Mouse (Mus musculus) MEL (cell line): ENCODE measurements around the gene Olfr1225. TPM values are rescaled to one million over a fixed set of nuclear protein-coding genes. Genes with fewer than 3 reads are reported as not detected.
"Not testable (repeated sequence)": the region's sequence is repeated elsewhere in the genome, so short reads cannot be mapped to it uniquely, and the experiment has no call there.

Experiments used
- DNase-seq: peaks from one replicate; pipeline ENCODE4 v3.0.0; 2011; ENCODE audit warnings: low read depth, low spot score
- H3K27ac ChIP-seq: 2 replicates; pipeline ENCODE4 v1.5.1; 2012; ENCODE audit warnings: low read depth, mild to moderate bottlenecking, control low read depth, low read length, moderate library complexity; ENCODE audit not compliant: control insufficient read depth
- H3K27me3 ChIP-seq, 2 experiments: fragments of 150-350 bp in 1 of 2; sonication (generic) in 1 of 2; 2 replicates each; pipeline ENCODE4 v1.6.1; 2012; ENCODE audit warnings: low read length in 2 of 2, mild to moderate bottlenecking in 2 of 2, improper control_type of control experiment in 1 of 2, moderate library complexity in 1 of 2; ENCODE audit not compliant: insufficient read depth in 2 of 2, control insufficient read depth in 1 of 2
- H3K36me3 ChIP-seq, 2 experiments: 2 replicates each; pipeline ENCODE4 v1.6.1; 2012 to 2014; ENCODE audit warnings: low read length in 2 of 2, improper control_type of control experiment in 1 of 2, inconsistent platforms in 1 of 2, mild to moderate bottlenecking in 1 of 2; ENCODE audit not compliant: insufficient read depth in 2 of 2, control insufficient read depth in 1 of 2
- H3K4me1 ChIP-seq, 2 experiments: fragments of 150-350 bp in 1 of 2; sonication (generic) in 1 of 2; 2 replicates each; pipeline ENCODE4 v1.6.1; 2012; ENCODE audit warnings: low read length in 2 of 2, improper control_type of control experiment in 1 of 2, mild to moderate bottlenecking in 1 of 2; ENCODE audit not compliant: insufficient read depth in 2 of 2, control insufficient read depth in 1 of 2
- H3K4me3 ChIP-seq, 2 experiments: fragments of 150-350 bp in 1 of 2; sonication (generic) in 1 of 2; 2 replicates each; pipeline ENCODE4 v1.5.1; 2012; ENCODE audit warnings: low read depth in 2 of 2, low read length in 2 of 2, mild to moderate bottlenecking in 2 of 2, moderate library complexity in 2 of 2, control low read depth in 1 of 2, improper control_type of control experiment in 1 of 2; ENCODE audit not compliant: control insufficient read depth in 1 of 2, insufficient read depth in 1 of 2
- H3K79me2 ChIP-seq: 2 replicates; pipeline ENCODE4 v1.6.1; 2012; ENCODE audit warnings: mild to moderate bottlenecking, low read length, moderate library complexity; ENCODE audit not compliant: control insufficient read depth, poor library complexity, insufficient read depth
- H3K9ac ChIP-seq: 2 replicates; pipeline ENCODE4 v1.6.1; 2012; ENCODE audit warnings: low read depth, mild to moderate bottlenecking, control low read depth, low read length, moderate library complexity; ENCODE audit not compliant: control insufficient read depth, poor library complexity, severe bottlenecking
- H3K9me3 ChIP-seq: fragments of 150-350 bp; sonication (generic); replicated peaks from 2 replicates; pipeline ENCODE4 v1.6.1; 2012; ENCODE audit warnings: mild to moderate bottlenecking, low read length, improper control_type of control experiment, moderate library complexity; ENCODE audit not compliant: insufficient read depth
- BHLHE40 ChIP-seq: IDR thresholded peaks from 2 replicates; pipeline ENCODE4 v1.6.1; 2012; ENCODE audit warnings: low read depth, mild to moderate bottlenecking, inconsistent platforms, low read length, improper control_type of control experiment, borderline replicate concordance
- CHD1 ChIP-seq: IDR thresholded peaks from 2 replicates; pipeline ENCODE4 v1.6.1; 2012; ENCODE audit warnings: low read depth, mild to moderate bottlenecking, inconsistent platforms, low read length, improper control_type of control experiment
- CTCF ChIP-seq, 3 experiments: IDR thresholded peaks in 2 of 3; conservative IDR thresholded peaks in 1 of 3; 2 replicates each; pipeline ENCODE4 v1.5.1; 2011 to 2012; ENCODE audit warnings: low read length in 3 of 3, low read depth in 2 of 3, mild to moderate bottlenecking in 2 of 3, improper control_type of control experiment in 1 of 3, inconsistent platforms in 1 of 3, mixed read lengths in 1 of 3, moderate library complexity in 1 of 3; ENCODE audit not compliant: control insufficient read depth in 1 of 3, insufficient read depth in 1 of 3, poor library complexity in 1 of 3, severe bottlenecking in 1 of 3
- E2F4 ChIP-seq: IDR thresholded peaks from 2 replicates; pipeline ENCODE4 v1.6.1; 2011; ENCODE audit warnings: low read depth, low read length, improper control_type of control experiment, borderline replicate concordance
- ELF1 ChIP-seq: IDR thresholded peaks from 2 replicates; pipeline ENCODE4 v1.6.1; 2014; ENCODE audit warnings: low read depth, mild to moderate bottlenecking, inconsistent platforms, low read length, improper control_type of control experiment, moderate library complexity
- EP300 ChIP-seq, 2 experiments: IDR thresholded peaks; 2 replicates each; pipeline ENCODE4 v1.6.1; 2011; ENCODE audit warnings: improper control_type of control experiment in 2 of 2, low read length in 2 of 2, low read depth in 1 of 2, mild to moderate bottlenecking in 1 of 2
- GATA1 ChIP-seq: IDR thresholded peaks from 2 replicates; pipeline ENCODE4 v1.6.1; 2011; ENCODE audit warnings: low read depth, low read length, improper control_type of control experiment
- HCFC1 ChIP-seq: IDR thresholded peaks from 2 replicates; pipeline ENCODE4 v1.6.1; 2012; ENCODE audit warnings: low read depth, mild to moderate bottlenecking, inconsistent platforms, low read length, improper control_type of control experiment, moderate library complexity
- RCOR1 ChIP-seq: IDR thresholded peaks from 2 replicates; pipeline ENCODE4 v1.6.1; 2012; ENCODE audit warnings: low read depth, mild to moderate bottlenecking, inconsistent platforms, low read length, improper control_type of control experiment
- SIN3A ChIP-seq: IDR thresholded peaks from 2 replicates; pipeline ENCODE4 v1.6.1; 2012; ENCODE audit warnings: low read length, improper control_type of control experiment, inconsistent platforms
- TCF12 ChIP-seq: IDR thresholded peaks from 2 replicates; pipeline ENCODE4 v1.6.1; 2014; ENCODE audit warnings: low read depth, mild to moderate bottlenecking, inconsistent platforms, low read length, improper control_type of control experiment, moderate library complexity
- UBTF ChIP-seq: IDR thresholded peaks from 2 replicates; pipeline ENCODE4 v1.6.1; 2012; ENCODE audit warnings: low read depth, mild to moderate bottlenecking, inconsistent platforms, low read length, improper control_type of control experiment, moderate library complexity, borderline replicate concordance; ENCODE audit not compliant: insufficient read depth
- USF1 ChIP-seq: IDR thresholded peaks from 2 replicates; pipeline ENCODE4 v1.6.1; 2014; ENCODE audit warnings: low read depth, mild to moderate bottlenecking, inconsistent platforms, low read length, improper control_type of control experiment, moderate library complexity
- ZC3H11A ChIP-seq: IDR thresholded peaks from 2 replicates; pipeline ENCODE4 v1.6.1; 2012; ENCODE audit warnings: low read depth, mild to moderate bottlenecking, inconsistent platforms, low read length, improper control_type of control experiment
- ZKSCAN1 ChIP-seq: IDR thresholded peaks from 2 replicates; pipeline ENCODE4 v1.6.1; 2012; ENCODE audit warnings: low read depth, mild to moderate bottlenecking, inconsistent platforms, low read length, improper control_type of control experiment, moderate library complexity
- ZNF384 ChIP-seq: IDR thresholded peaks from 2 replicates; pipeline ENCODE4 v1.6.1; 2012; ENCODE audit warnings: low read depth, mild to moderate bottlenecking, inconsistent platforms, low read length, improper control_type of control experiment
- polyA plus RNA-seq, 2 experiments: library from polyadenylated mRNA; stranded (reverse) in 1 of 2; unstranded in 1 of 2; fragments of >175 nt in 1 of 2; fragments of >200 nt in 1 of 2; gene quantifications; 2 replicates each; pipeline versions ENCODE4 v1.2.1 to v1.2.4; 2012; ENCODE audit warnings: low replicate concordance in 2 of 2, low read depth in 1 of 2; ENCODE audit not compliant: insufficient read length in 2 of 2, insufficient read depth in 1 of 2, missing spikeins in 1 of 2
- total RNA-seq: library from RNA; depleted of rRNA; stranded (reverse); fragments of 300-350 nt; gene quantifications from 2 replicates; pipeline ENCODE4 v1.2.3, GENCODE M21; 2012

The Olfr1225 gene
- total and polyA plus RNA-seq, 3 experiments = not detected

DNA sequence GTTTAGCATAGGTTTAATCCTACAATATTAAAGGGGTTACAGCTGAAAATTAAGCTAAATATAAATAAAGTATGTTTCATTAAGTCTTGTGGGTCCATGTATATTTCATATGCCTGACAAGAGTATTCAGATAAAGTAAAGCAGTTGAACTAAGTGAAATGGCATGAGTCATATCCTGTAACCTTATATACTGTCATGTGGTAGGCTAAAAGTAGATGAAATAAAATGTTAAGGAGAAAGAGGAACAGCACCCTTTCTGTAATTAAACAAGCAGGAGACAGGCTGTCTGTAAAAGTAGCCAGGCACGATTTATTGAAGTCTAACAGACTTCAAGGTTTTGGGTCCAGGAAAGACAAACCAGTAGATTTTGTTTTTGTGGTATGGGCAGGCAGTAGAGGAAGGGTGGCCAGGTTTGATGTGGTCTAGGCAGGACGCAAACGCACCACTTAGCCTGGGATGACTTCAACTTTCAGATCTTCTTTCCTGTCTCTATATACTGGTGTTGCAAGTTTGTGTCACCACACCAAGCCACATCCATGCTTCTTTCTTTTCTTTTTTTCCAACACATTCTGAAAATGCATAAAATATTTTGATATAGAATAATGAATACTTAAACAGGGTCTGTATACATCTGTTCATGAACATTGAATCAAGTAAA is 22.0 kb upstream of the Olfr1225 start (continued):
- TF ChIP-seq ZKSCAN1 (no peak), ZNF384 (no peak), GATA1 (peak; percentile 47; the same call in 1 of the 2 replicates)
- TF ChIP-seq, all 39 proteins: peak for 8

DNA sequence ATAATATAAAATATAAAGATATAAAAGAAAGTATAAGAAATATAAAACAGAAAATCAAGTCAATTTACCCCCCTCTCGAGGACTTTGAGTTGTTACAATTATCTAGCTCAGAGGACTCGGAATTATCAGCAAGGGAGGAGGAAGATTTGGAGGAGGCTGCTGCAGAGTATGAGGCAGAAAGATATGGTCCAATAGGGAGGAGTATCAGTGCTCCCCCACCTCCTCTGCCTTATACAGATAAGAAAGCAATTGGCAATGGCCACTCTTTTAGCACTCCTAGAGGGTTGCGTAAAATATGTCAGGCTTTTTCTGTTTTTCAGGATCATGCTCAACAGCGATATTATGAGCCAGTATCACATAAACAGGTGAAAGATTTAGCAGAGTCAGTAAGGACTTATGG is 9.8 kb downstream of the Olfr1225 start:
- H3K9ac ChIP-seq, H3K9me3 ChIP-seq, H3K27me3 ChIP-seq, H3K27ac ChIP-seq, H3K79me2 ChIP-seq, H3K4me1 ChIP-seq, H3K4me3 ChIP-seq, H3K36me3 ChIP-seq: not testable (repeated sequence)
- DNase-seq = peak; percentile 16
- TF ChIP-seq RCOR1 (0 out of 2 replicates have a peak, but pooled peaks have one; percentile 13), TCF12 (peak; percentile 74; the same call in 1 of the 2 replicates), EP300 (IDR thresholded peaks at IDR 0.05; ENCODE audit: low read depth in 1 of 2, low read length in 2 of 2) (peak; percentile 33 to 56; a peak in 1 of 4 replicates), GATA1 (peak; percentile 58)

DNA sequence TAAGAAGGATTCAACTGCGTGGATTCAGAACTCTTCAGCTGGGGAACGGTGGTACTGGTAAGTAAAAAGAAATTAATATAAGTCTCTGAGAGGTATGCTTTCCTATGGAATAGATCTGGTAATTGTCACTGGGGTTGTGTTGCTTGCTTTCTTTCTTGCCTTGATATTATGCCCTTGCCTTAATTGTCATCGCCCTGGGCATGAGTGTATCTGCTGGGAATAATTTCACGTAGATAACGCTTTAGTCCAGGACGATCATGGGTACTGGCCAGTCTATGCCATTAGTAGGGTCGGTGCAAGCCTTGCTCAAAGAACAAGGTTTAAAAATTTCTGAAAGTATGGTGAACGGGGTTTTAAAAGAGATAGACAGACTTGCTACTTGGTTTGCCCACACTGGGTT is 10.5 kb downstream of the Olfr1225 start, which contains the start of gene Olfr1224-ps1:
Olfr1224-ps1 (minus strand) TSS at position 101 of the 400 bp plus-strand sequence.
- H3K27me3 ChIP-seq, H3K4me3 ChIP-seq, H3K9me3 ChIP-seq, H3K4me1 ChIP-seq, H3K9ac ChIP-seq, DNase-seq, H3K36me3 ChIP-seq, H3K79me2 ChIP-seq, H3K27ac ChIP-seq: not testable (repeated sequence)

DNA sequence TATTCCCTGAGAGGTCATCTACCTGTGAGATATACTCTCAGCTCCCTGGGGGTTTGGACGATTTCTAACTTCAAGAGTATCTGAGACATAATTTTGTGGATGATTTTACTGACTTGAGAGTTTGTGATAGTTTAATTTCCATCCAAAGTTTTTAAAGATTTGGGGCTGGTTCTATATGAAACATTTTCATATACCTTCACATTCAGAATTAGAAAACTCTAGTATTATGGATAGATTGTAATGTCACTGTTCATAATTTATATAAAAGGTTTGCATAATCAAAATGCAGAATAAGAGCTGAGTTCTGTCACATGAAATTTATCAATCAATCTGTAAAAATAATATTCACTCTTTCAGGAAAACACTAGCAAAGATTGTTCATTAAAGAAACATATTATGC is 23.0 kb downstream of the Olfr1225 start, which contains the start of gene Olfr1223:
Olfr1223 (minus strand) TSS at position 101 of the 400 bp plus-strand sequence.
- no peak for TF ChIP-seq BHLHE40
- TF ChIP-seq USF1 = no peak
- no peak for TF ChIP-seq UBTF
- TF ChIP-seq TCF12 = no peak
- no peak for TF ChIP-seq E2F4
- TF ChIP-seq HCFC1 = no peak
- TF ChIP-seq EP300 (IDR thresholded peaks at IDR 0.05; ENCODE audit: low read depth in 1 of 2, low read length in 2 of 2) = no peak
- no peak for TF ChIP-seq CHD1
- TF ChIP-seq CTCF (IDR thresholded peaks at IDR 0.05 in 2 of 3, conservative IDR thresholded peaks at IDR 0.05 in 1 of 3; ENCODE audit: control insufficient read depth in 1 of 3, insufficient read depth in 1 of 3, low read depth in 2 of 3, low read length in 3 of 3, poor library complexity in 1 of 3, severe bottlenecking in 1 of 3) = no peak
- TF ChIP-seq ZKSCAN1 = no peak
- TF ChIP-seq SIN3A = no peak
- no peak for TF ChIP-seq ZC3H11A
- no peak for TF ChIP-seq ELF1

More for the DNA sequence above, 23.0 kb downstream of the Olfr1225 start, which contains the start of gene Olfr1223:
- no peaks in the 10 kb centered on the region for H3K9me3 ChIP-seq
- H3K4me1 ChIP-seq = no peaks in the 10 kb centered on the region
- DNase-seq = no peak
- H3K27me3 ChIP-seq = no peaks in the 10 kb centered on the region
- H3K36me3 ChIP-seq = no peaks in the 10 kb centered on the region
- H3K27ac ChIP-seq = no peak within 1 kb of the TSS
- no peak within 1 kb of the TSS for H3K9ac ChIP-seq
- no peak within 1 kb of the TSS for H3K4me3 ChIP-seq
- no peaks in the 10 kb centered on the region for H3K79me2 ChIP-seq
